Mouse (Mus musculus) adrenal gland, postnatal 36 days (tissue): ENCODE results near the gene Sbno2. TPM values are rescaled to one million over a fixed set of nuclear protein-coding genes. Genes with fewer than 3 reads are reported as not detected.
"Not testable (repeated sequence)": the region's sequence is repeated elsewhere in the genome, so short reads cannot be mapped to it uniquely, and the experiment has no call there.

Experiments
- DNase-seq, 2 experiments: peaks; one replicate each; pipeline ENCODE4 v3.0.0; 2021; ENCODE audit warnings: mixed read lengths in 1 of 2
- total RNA-seq, 2 experiments: library from RNA; stranded (reverse); gene quantifications; 2 replicates each; pipeline ENCODE4 v1.2.3; 2021

The Sbno2 gene
- total RNA-seq, 2 experiments from 2014 or later = 49.3 to 51.3 TPM

- DNase-seq = no peak
Observed at GRCm38 (mm10) chr10:80056976-80057682, 48.2 kb downstream of the Sbno2 start.

- DNase-seq = no peak
Observed at GRCm38 (mm10) chr10:80056506-80056905, 48.9 kb downstream of the Sbno2 start.

GRCm38 (mm10) chr10:80055891-80056290 is 49.5 kb downstream of the Sbno2 start:
- no peak for DNase-seq

- DNase-seq = no peak
Observed at GRCm38 (mm10) chr10:80055364-80055763, 50.0 kb downstream of the Sbno2 start.

GRCm38 (mm10) chr10:80054911-80055310 is 50.5 kb downstream of the Sbno2 start:
- DNase-seq = not testable (repeated sequence)

GRCm38 (mm10) chr10:80053831-80054815 is 51.2 kb downstream of the Sbno2 start:
- peak; percentile 78 to 84 for DNase-seq

GRCm38 (mm10) chr10:80053259-80053780 is 52.1 kb downstream of the Sbno2 start:
- peak; percentile 100 for DNase-seq

- DNase-seq = no peak
Observed at GRCm38 (mm10) chr10:80052374-80052764, 53.0 kb downstream of the Sbno2 start.

GRCm38 (mm10) chr10:80051618-80052373 is 53.6 kb downstream of the Sbno2 start:
- DNase-seq = peak; percentile 86

GRCm38 (mm10) chr10:80050885-80051617 is 54.3 kb downstream of the Sbno2 start:
- no peak for DNase-seq

- no peak for DNase-seq
Observed at GRCm38 (mm10) chr10:80050244-80050643, 55.1 kb downstream of the Sbno2 start.

GRCm38 (mm10) chr10:80048834-80049233 is 56.5 kb downstream of the Sbno2 start:
- DNase-seq = no peak

GRCm38 (mm10) chr10:80048396-80048795 is 57.0 kb downstream of the Sbno2 start:
- no peak for DNase-seq

- DNase-seq = no peak
Observed at GRCm38 (mm10) chr10:80047041-80047565, 58.3 kb downstream of the Sbno2 start, which contains the start of gene Gpx4. Gpx4 (plus strand) TSS chr10:80047166.

- no peak for DNase-seq
Observed at GRCm38 (mm10) chr10:80045766-80046165, 59.6 kb downstream of the Sbno2 start.

GRCm38 (mm10) chr10:80045364-80045763 is 60.0 kb downstream of the Sbno2 start:
- not testable (repeated sequence) for DNase-seq

GRCm38 (mm10) chr10:80044087-80044486 is 61.3 kb downstream of the Sbno2 start:
- DNase-seq = no peak

GRCm38 (mm10) chr10:80041409-80042060 is 63.8 kb downstream of the Sbno2 start:
- DNase-seq = not testable (repeated sequence)

- DNase-seq = peak; percentile 97
Observed at GRCm38 (mm10) chr10:80039559-80039979, 65.8 kb downstream of the Sbno2 start, which contains the start of gene Polr2e. Polr2e (minus strand) TSS chr10:80039795.

- no peak for DNase-seq
Observed at GRCm38 (mm10) chr10:80036832-80037231, 68.5 kb downstream of the Sbno2 start.
